Mouse (Mus musculus): ENCODE measurements around the gene Max. TPM values are rescaled to one million over a fixed set of nuclear protein-coding genes. Genes with fewer than 3 reads are reported as not detected.

Gene Max
- polyA plus RNA-seq, 1 experiment: 102 TPM

DNA sequence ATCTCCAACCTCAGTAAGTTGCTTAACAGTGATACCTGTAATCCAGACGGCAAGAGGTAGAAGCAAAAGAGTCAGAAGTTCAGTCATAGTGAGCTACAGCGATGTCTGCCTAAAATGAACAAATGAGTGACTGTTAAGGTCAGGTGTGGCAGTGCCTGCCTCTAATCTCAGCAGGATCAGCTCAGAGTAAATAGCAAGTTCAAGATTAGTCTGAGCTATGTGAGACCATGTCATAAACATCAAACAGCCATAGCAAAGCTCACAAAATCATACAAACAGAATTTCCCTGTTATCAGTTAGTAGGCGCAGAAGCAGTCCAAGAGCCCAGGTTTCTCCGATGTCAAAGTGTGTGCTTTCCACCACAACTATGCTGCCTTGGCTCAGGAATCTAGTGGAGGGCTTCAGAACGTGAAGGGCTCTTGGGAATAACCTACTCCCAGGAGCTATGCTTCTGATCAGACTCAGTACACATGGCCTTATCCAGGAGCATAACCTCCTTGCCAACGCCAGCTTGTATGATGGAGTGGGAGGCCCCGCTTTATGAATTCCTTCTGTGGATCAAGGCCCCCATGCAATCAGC is 9.7 kb upstream of the Max start:
- TF ChIP-seq GATA1 (IDR thresholded peaks at IDR 0.05; ENCODE audit: low read length): no peak

DNA sequence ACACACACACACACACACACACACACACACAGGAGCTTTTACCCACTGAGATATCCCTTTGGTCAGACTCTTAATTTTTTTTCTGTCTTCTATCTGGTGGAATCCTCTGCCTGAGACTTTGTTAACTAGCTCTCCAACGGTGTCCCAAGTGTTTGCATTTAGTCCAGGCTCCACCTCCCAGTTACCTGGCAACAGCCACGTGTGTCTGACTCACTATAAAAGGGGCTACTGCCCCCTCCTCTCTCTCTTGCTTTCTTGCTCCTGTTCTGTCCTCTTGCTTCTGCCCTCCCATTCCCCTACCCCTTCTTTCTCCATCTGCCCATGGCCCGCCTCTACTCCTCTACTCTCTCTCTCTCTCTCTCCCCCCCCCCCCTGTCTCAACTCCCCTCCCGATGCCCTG is 3.9 kb upstream of the Max start:
- TF ChIP-seq GATA1 (IDR thresholded peaks at IDR 0.05; ENCODE audit: low read length): no peak

DNA sequence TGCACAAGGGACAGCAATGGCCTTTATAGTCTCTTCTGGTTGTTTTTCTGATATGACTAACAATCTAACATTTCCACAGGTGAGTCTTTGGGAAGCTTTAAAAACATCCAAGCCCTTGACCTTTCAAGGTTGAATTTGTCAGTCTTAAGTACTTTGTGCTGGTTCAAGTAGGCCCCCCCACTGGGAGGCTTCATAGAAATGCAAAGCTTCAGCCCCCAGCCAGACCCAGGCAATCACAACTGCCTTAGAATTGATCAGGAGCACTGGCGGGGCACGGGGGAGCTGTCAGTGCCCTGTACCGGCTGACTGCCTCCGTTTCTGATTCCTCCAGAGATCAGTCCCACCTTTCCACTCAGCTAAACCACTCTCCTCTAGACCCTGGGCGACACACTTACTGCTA is 3.1 kb upstream of the Max start:
- no peak for TF ChIP-seq GATA1 (IDR thresholded peaks at IDR 0.05; ENCODE audit: low read length)

DNA sequence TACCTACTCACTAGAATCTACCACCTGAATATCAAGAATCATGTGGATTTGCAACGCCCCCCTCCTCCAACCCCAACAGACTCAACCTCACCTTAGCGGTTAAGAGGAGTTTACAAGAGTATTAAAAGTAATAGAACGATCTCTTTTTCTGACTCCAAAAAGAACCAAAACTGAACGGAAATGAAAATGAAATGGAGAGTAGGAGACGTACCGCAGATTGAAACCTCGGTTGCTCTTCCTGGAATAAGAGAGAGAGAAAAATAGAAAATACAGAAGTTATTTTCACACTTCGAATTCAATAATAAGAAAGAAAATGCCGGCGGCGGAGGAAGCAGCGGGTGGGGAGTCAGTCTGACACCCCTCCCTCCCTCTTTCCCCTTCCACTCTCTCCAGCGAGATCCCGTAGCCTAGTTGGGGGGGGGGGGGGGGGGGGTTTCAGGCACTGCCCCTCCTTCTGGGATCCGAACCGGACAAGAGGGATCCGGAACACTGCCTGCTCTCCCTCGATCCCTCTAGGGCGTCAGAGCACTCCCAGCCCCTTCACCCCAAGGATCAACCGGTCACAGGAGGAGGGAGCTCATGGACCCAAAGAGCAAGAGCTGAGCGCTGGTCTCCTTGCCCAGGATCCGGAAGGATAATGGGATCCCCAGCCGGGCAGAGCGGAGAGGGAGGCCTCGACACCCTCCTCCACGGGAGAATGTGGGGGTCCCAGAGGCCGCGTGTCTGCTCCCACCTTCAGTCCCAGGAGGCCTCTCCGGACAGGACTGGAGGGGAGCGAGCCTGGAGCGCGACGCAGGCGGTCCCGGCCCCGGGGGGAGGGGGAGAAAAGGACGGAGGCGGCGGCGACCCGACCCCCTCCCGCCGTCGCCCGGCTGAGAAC is 709 bp downstream of the Max start:
- TF ChIP-seq GATA1 (IDR thresholded peaks at IDR 0.05; ENCODE audit: low read length): no peak

DNA sequence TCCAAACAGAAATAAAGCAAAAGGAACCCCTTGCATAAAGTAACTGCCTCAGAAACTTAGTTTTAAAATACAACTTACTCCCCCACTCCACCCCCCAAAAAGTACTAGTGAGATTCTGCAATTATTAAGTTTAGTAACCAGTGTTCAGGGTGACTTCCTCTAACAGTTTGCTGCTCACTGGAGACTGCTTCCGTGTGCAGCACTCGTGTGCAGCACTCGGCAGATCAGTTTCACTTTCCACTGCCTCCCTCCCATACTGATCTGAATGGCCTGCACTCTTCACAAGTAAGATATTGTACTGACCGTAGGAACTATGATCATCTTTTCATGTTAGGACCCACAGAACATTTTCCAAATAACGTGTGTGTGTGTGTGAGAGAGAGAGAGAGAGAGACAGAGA is 4.3 kb downstream of the Max start:
- TF ChIP-seq GATA1 (IDR thresholded peaks at IDR 0.05; ENCODE audit: low read length): no peak

DNA sequence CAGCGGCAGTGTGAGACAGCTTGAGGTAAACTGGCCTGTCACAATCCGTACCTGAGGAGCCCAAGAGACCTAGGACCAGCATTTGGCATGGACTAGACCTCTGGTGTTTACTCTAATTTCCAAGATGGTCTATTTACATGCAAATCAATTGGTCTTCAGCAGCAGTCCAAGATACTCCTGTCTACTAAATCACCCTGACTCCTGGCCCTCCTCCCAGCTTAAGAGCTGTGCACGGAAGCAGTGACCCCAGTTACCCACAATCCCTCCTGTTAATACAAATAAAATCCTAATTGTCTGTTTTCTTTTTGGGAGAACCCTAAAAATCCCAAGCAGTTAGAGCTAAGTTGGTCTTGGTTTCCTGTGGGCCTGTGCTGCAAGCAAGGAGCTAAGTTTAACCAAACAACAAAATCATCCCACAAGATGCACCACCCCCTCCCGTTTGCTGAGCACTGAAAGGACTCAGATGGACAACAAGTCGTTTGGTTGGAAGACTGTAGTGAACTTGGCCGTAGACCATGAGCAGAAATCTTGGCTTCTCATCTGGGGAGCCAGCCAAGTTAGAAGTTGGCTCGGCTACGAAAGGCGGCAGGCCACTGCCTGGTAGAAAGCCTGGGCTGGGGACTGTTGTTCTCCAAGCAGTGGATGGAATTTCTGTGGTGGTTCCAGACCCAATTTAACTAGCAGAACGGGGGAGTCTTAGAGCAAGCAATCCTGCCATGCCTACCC is 7.1 kb downstream of the Max start:
- no peak for TF ChIP-seq GATA1 (IDR thresholded peaks at IDR 0.05; ENCODE audit: low read length)

DNA sequence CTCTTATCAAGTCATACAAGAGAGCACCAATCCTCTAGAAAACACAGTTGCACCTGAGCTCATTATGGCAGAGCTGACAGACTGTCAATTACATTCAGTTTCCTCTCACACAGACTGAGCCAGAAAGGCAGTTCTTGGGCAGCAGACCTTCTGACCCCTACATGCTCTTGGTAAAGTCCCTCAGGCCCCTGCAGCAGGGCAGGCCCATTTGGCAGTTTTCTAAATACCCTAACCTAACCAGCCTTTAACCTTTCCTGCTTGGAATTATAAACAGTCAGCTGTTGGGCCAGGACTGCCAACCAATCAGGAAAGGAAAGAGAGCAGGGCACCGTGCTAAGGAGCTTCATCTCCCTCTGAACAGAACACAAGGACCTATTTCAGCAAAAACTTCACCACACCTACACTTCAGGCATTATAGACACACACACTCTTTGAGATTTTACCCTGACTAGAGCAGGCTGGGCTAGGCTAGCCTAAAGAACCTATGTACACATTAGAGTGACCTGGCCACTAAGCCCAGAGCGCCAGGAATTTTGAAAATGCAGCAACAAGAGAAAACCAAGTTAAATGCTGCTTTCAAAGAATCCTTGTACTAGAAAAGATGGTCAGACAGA is 8.1 kb downstream of the Max start:
- TF ChIP-seq GATA1 (IDR thresholded peaks at IDR 0.05; ENCODE audit: low read length): no peak

DNA sequence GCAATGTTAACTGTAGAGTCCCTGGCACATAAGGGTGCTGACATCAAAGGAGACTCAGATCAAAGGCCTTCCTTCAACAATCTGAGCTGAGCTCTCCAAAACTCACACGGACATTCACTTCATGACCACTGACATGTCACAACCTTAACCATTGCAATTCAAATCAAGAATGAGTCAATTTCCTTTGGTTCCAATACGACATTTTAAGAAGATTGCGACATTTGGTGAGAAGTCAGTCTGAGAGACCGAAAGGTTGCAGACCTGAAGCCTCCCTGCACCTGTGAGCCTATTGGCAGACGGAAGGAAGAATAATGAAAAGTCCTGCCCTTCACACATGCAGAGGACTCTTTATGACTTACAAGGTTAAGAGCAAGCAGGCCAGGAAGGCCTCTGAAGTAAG is 11.7 kb downstream of the Max start:
- no peak for TF ChIP-seq GATA1 (IDR thresholded peaks at IDR 0.05; ENCODE audit: low read length)

DNA sequence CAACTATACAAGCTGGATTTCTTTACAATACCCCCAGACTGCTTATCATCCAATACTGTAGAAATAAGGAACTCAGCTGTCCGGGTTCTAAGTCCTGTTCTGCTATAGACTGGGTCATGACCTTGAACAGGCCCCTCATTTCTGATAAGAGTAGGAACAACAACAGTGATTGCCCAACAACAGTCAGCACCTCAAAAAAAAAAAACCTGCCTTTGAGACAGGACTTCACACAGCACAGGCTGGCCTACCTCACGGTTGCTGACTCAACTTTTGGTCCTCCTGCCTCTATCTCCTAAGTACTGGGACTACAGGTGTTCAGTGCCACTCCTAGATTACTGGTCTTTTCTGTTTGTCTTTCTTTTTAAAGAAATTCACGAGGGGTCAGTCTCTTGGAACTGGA is 13.2 kb downstream of the Max start:
- no peak for TF ChIP-seq GATA1 (IDR thresholded peaks at IDR 0.05; ENCODE audit: low read length)

DNA sequence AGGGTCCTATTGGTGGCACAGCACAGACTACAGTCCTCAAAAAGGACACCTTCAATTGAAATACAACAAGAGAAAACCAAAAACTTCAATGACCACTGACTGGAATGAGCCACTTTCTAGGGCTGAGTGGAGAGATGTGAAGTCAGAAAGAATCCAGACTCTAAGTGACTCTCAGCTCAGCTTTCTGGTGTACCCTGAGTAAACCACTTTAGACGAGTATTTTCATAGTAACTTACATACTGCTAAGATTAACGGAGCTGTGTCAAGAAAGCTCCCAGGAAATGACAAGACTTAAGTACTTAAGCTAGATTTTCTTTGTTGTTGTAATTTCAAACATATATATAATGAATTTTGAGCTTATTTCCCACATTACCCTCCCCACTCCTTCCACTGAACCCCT is 13.8 kb downstream of the Max start:
- no peak for TF ChIP-seq GATA1 (IDR thresholded peaks at IDR 0.05; ENCODE audit: low read length)

DNA sequence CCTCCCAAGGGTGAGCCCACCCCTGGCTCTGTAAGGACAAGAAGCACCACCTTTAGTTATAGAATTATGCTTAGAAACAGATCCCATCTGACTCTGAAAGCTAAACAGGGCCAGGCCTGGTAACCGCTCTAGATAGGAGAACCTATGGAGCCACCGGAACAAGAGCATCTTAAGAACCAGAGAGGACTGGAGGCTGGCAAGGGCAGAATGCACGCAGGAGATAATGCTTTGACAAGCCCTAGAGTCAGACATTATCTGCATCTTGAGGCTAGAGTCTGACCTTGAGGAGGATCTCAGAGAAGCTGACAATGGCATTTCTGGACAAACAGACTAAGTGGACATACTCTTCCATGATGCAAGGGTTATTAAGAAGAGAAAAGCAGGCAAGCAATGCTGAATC is 14.5 kb downstream of the Max start:
- TF ChIP-seq GATA1 (IDR thresholded peaks at IDR 0.05; ENCODE audit: low read length): no peak

DNA sequence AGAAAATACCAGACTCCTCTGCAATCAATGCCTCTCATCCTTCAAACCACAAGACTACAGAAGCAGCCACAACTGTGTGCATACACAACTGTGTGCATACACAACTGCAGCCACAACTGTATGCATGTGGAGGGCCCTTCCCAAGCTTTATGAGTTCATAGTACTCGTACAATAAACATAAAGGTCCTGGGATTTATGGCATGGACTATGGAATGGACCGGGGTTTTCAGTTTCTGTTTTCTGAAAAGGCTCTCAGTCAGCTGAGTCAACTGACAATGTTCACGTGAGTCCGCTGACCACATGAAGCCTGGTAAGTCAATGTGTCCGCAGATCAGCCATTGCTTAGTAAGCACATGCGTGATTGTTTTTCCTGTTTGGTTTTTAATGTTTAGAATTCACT is 18.5 kb downstream of the Max start:
- no peak for TF ChIP-seq GATA1 (IDR thresholded peaks at IDR 0.05; ENCODE audit: low read length)

DNA sequence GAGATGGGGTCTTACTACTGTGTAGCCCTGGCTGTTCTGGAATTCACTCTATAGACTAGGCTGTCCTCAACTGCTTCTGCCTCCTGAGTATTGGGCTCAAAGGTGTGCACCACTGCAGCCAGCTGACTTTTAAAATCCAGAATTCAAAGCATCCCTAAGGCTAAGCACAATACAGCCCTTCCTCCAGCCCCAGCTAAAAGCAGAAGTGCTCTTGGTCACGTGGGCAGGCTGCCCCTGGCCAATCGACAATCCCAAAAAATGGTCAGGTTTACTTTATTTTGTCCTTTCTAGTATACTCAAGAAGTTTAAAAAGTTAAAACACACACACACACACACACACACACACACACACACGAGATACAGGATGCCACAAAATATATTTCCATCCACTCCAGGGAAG is 19.0 kb downstream of the Max start:
- no peak for TF ChIP-seq GATA1 (IDR thresholded peaks at IDR 0.05; ENCODE audit: low read length)

DNA sequence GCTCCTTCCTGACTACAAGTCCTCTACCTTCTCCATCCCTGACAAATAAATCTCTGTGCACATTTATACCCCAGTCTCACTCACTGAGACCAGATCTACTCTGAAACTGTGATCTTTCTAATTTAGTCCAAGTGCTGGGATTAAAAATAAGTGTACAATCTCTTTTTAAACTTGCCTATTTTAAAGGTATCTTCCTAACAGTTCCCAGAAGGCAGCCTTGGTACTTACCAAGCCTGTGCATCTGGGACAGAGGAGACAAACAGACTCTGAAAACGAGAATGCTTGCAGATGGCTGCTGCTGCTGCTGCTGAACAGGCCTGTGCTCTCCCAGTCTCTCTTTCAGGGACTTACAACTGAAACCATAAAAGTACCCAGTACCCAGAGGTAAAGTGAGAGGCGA is 19.5 kb downstream of the Max start:
- TF ChIP-seq GATA1 (IDR thresholded peaks at IDR 0.05; ENCODE audit: low read length): no peak

DNA sequence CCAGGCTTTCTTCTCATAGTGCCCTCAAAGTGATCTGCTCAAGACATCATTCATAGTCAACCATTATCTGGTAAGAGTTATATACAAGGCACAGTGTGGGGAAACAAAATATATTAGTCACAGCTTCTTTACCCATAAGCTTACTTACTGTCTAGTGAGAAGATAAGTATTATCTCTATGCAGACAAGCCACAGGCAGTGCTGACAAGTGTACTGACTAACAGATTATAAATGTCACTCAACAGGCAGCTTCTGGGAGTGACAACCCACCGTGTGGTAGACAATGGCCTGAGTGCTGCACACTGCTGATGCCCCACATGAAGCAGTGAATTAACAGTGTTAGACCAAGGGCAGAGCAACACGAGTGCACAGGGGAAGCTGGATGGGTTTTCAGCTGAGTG is 20.5 kb downstream of the Max start:
- peak; percentile 97 for TF ChIP-seq GATA1 (IDR thresholded peaks at IDR 0.05; ENCODE audit: low read length)

DNA sequence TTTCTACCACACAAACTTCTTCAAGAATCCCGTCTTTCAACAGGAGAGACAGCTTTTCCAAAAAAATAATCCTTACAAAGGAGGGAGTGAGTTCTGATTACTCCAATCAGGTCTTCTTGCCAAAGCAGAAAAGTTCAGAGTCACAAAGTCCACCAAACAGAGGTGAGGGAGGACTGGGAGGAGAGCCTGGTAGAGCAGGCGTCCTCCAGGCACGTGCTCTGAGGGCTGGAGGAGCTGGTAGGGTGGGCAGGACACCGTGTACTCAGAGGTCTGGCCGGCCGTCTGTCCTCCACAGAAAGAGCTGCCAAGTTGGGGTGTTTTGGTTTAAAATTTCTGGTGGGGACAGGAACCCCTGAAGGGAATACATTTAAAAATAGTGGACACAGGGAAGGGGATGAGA is 24.0 kb downstream of the Max start:
- TF ChIP-seq GATA1 (IDR thresholded peaks at IDR 0.05; ENCODE audit: low read length): no peak
